8 mouse cellular contexts compared by ENCODE assay signal in genomic region chr6:99094339-99094989, GRCm38 (mm10).
A peak's percentile ranks its signal among the peaks of the same experiment; 100 is the strongest.
DNase-seq lines count a peak whose midpoint lies in the region; ATAC-seq and TF ChIP-seq lines count a peak whose summit lies in the region.

No protein-coding gene starts in this region.

- peak; percentile 14 for DNase-seq in kidney, adult 2 months
- no peak for DNase-seq in kidney, adult 8-10 months
- DNase-seq in adipocyte (ENCODE audit: low spot score): no peak
- DNase-seq in spleen, postnatal 10 days (ENCODE audit: low spot score in 2 of 2): no peak

- H3K36me3 ChIP-seq in kidney, adult 2 months (ENCODE audit: control insufficient read depth, insufficient read depth, low read length): no peaks in the 10 kb centered on the region
- no peaks in the 10 kb centered on the region for H3K36me3 ChIP-seq in heart, embryonic 14.5 days (ENCODE audit: control insufficient read depth, insufficient read depth, low read length)
- H3K36me3 ChIP-seq in limb, embryonic 12.5 days: no peaks in the 10 kb centered on the region
- no peaks in the 10 kb centered on the region for H3K36me3 ChIP-seq in neural tube, embryonic 13.5 days

- TF ChIP-seq POLR2A in kidney, adult 2 months (IDR thresholded peaks at IDR 0.05; ENCODE audit: low read depth, low read length): no peak
- TF ChIP-seq POLR2A in bone marrow macrophage, adult 2 months (IDR thresholded peaks at IDR 0.05; ENCODE audit: borderline replicate concordance, low read depth, low read length): no peak

- 58% methylated on average over 10 of the region's 10 CpGs for WGBS in kidney, adult 2 months
- 9% methylated on average over 10 of the region's 10 CpGs for WGBS in heart, embryonic 14.5 days
- WGBS in limb, embryonic 12.5 days: 19% methylated on average over 10 of the region's 10 CpGs
- WGBS in neural tube, embryonic 13.5 days: 22% methylated on average over 10 of the region's 10 CpGs

- no peaks in the 10 kb centered on the region for H3K4me1 ChIP-seq in kidney, adult 2 months (ENCODE audit: control insufficient read depth, insufficient read depth, low read length)
- H3K4me1 ChIP-seq in bone marrow macrophage, adult 2 months (ENCODE audit: control insufficient read depth, insufficient read depth, low read length): 0 out of 2 replicates have a peak, but pooled peaks cover 3% of the 10 kb centered on the region
- H3K4me1 ChIP-seq in heart, embryonic 14.5 days (ENCODE audit: control insufficient read depth in 2 of 2, insufficient read depth in 2 of 2, low read length in 2 of 2): peaks cover 28 to 64% of the 10 kb centered on the region in 2 experiments
- H3K4me1 ChIP-seq in limb, embryonic 12.5 days (replicated peaks): peaks cover 38% of the 10 kb centered on the region
- peaks cover 43% of the 10 kb centered on the region for H3K4me1 ChIP-seq in neural tube, embryonic 13.5 days (replicated peaks)

- H3K4me3 ChIP-seq in kidney, adult 2 months (ENCODE audit: insufficient read depth, low read depth, low read length): 0 out of 2 replicates have a peak overlapping the region, but pooled peaks have one; percentile 15
- peak overlapping the region; percentile 23 for H3K4me3 ChIP-seq in bone marrow macrophage, adult 2 months (ENCODE audit: insufficient read depth, low read length)
- peak overlapping the region; percentile 22 to 47 for H3K4me3 ChIP-seq in heart, embryonic 14.5 days (ENCODE audit: control insufficient read depth in 1 of 2, insufficient read depth in 1 of 2, low read depth in 1 of 2, low read length in 2 of 2)
- H3K4me3 ChIP-seq in limb, embryonic 12.5 days (replicated peaks): no peak overlapping the region
- no peak overlapping the region for H3K4me3 ChIP-seq in neural tube, embryonic 13.5 days

- peak overlapping the region; percentile 70 for H3K9ac ChIP-seq in heart, embryonic 14.5 days (ENCODE audit: low read length)
- no peak overlapping the region for H3K9ac ChIP-seq in limb, embryonic 12.5 days (replicated peaks)
- H3K9ac ChIP-seq in neural tube, embryonic 13.5 days: peak overlapping the region; percentile 41; the same call in 1 of the 2 replicates

- H3K27ac ChIP-seq in kidney, adult 2 months (ENCODE audit: insufficient read depth, low read depth, low read length): peak overlapping the region; percentile 57; the same call in 1 of the 2 replicates
- H3K27ac ChIP-seq in bone marrow macrophage, adult 2 months (ENCODE audit: insufficient read depth, low read depth, low read length): no peak overlapping the region
- H3K27ac ChIP-seq in heart, embryonic 14.5 days (replicated peaks in 1 of 2; ENCODE audit: control insufficient read depth in 1 of 2, insufficient read depth in 1 of 2, low read depth in 2 of 2, low read length in 2 of 2): peak overlapping the region; percentile 98
- H3K27ac ChIP-seq in limb, embryonic 12.5 days: peak overlapping the region; percentile 62; the same call in 1 of the 2 replicates
- H3K27ac ChIP-seq in neural tube, embryonic 13.5 days (replicated peaks): no peak overlapping the region

- peak; percentile 73 for ATAC-seq in heart, embryonic 14.5 days (ENCODE audit: insufficient number of reproducible peaks, insufficient read depth, low FRiP score, low read depth)
- ATAC-seq in limb, embryonic 12.5 days (ENCODE audit: insufficient number of reproducible peaks, insufficient read depth, low FRiP score, low TSS enrichment, low read depth): no peak
- ATAC-seq in neural tube, embryonic 13.5 days (ENCODE audit: low read depth): no peak

- peak overlapping the region; percentile 83 for H3K4me2 ChIP-seq in heart, embryonic 14.5 days (ENCODE audit: low read length)
- peak overlapping the region; percentile 31; the same call in 1 of the 2 replicates for H3K4me2 ChIP-seq in limb, embryonic 12.5 days
- H3K4me2 ChIP-seq in neural tube, embryonic 13.5 days: peak overlapping the region; percentile 31

- no peaks in the 10 kb centered on the region for H3K9me3 ChIP-seq in heart, embryonic 14.5 days (ENCODE audit: control insufficient read depth, low read length)
- H3K9me3 ChIP-seq in limb, embryonic 12.5 days: no peaks in the 10 kb centered on the region
- no peaks in the 10 kb centered on the region for H3K9me3 ChIP-seq in neural tube, embryonic 13.5 days

- no peak for TF ChIP-seq CTCF in kidney, adult 2 months (conservative IDR thresholded peaks at IDR 0.05; ENCODE audit: insufficient read depth, insufficient read length, low read depth, low read length)
- TF ChIP-seq CTCF in bone marrow macrophage, adult 2 months (IDR thresholded peaks at IDR 0.05; ENCODE audit: low read depth, low read length): no peak

- no peaks in the 10 kb centered on the region for H3K27me3 ChIP-seq in kidney, adult 2 months (replicated peaks; ENCODE audit: control insufficient read depth, insufficient read depth, low read length)
- no peaks in the 10 kb centered on the region for H3K27me3 ChIP-seq in heart, embryonic 14.5 days (ENCODE audit: control insufficient read depth, insufficient read depth, low read length)
- peaks cover 4% of the 10 kb centered on the region; the same call in 1 of the 2 replicates for H3K27me3 ChIP-seq in limb, embryonic 12.5 days
- H3K27me3 ChIP-seq in neural tube, embryonic 13.5 days: no peaks in the 10 kb centered on the region

Comparison
In these comparisons a context has a peak if more than half of its experiments do, and no peak if none do; other contexts are left out.
1. H3K27ac ChIP-seq: peak in kidney, adult 2 months (single experiment), heart, embryonic 14.5 days (2 of 2) and limb, embryonic 12.5 days (single experiment); none in bone marrow macrophage, adult 2 months (single experiment) and neural tube, embryonic 13.5 days (single experiment).
2. H3K4me3 ChIP-seq: peak in kidney, adult 2 months (single experiment), bone marrow macrophage, adult 2 months (single experiment) and heart, embryonic 14.5 days (2 of 2); none in limb, embryonic 12.5 days (single experiment) and neural tube, embryonic 13.5 days (single experiment).
3. H3K4me2 ChIP-seq: peak in every context shown above with its lines; median percentile 83 in heart, embryonic 14.5 days; 31 in limb, embryonic 12.5 days; 31 in neural tube, embryonic 13.5 days.